Mouse (Mus musculus) heart, embryonic 11.5 days (tissue): ENCODE results near the gene P3h1. TPM values are rescaled to one million over a fixed set of nuclear protein-coding genes. Genes with fewer than 3 reads are reported as not detected.

Experiments used
- ATAC-seq: fragments of 200-750 bp; cut with Nextera tagmentation; replicated peaks from 2 replicates; pipeline ENCODE4 v1.8.0; 2017; ENCODE audit warnings: moderate library complexity; ENCODE audit not compliant: insufficient number of reproducible peaks, low FRiP score, low TSS enrichment
- H3K27ac ChIP-seq: fragments of 300-500 bp; sonication (generic); 2 replicates; pipeline ENCODE4 v1.5.1; 2014; ENCODE audit warnings: mild to moderate bottlenecking, low read depth, low read length
- H3K27me3 ChIP-seq: fragments of 300-500 bp; sonication (generic); 2 replicates; pipeline ENCODE4 v1.6.1; 2014; ENCODE audit warnings: mild to moderate bottlenecking, low read length, mixed read lengths; ENCODE audit not compliant: control insufficient read depth, insufficient read depth
- H3K36me3 ChIP-seq: fragments of 300-500 bp; sonication (generic); 2 replicates; pipeline ENCODE4 v1.6.1; 2014; ENCODE audit warnings: mild to moderate bottlenecking, low read length, moderate library complexity, mixed read lengths; ENCODE audit not compliant: control insufficient read depth, insufficient read depth
- H3K4me1 ChIP-seq: fragments of 300-500 bp; sonication (generic); 2 replicates; pipeline ENCODE4 v1.6.1; 2014; ENCODE audit warnings: low read length; ENCODE audit not compliant: control insufficient read depth, insufficient read depth
- H3K4me2 ChIP-seq: fragments of 300-500 bp; sonication (generic); 2 replicates; pipeline ENCODE4 v1.6.1; 2014; ENCODE audit warnings: mild to moderate bottlenecking, moderate library complexity
- H3K4me3 ChIP-seq: fragments of 300-500 bp; sonication (generic); 2 replicates; pipeline ENCODE4 v1.5.1; 2014; ENCODE audit warnings: low read depth, low read length
- H3K9ac ChIP-seq: fragments of 300-500 bp; sonication (generic); 2 replicates; pipeline ENCODE4 v1.6.1; 2014; ENCODE audit warnings: mild to moderate bottlenecking, low read depth, low read length, moderate library complexity
- H3K9me3 ChIP-seq: fragments of 300-500 bp; sonication (generic); replicated peaks from 2 replicates; pipeline ENCODE4 v1.6.1; 2016; ENCODE audit warnings: low read length; ENCODE audit not compliant: control insufficient read depth
- WGBS: fragments of 180-500 bp; shearing (Covaris S2); extraction: QIAGEN DNeasy Blood & Tissue Kit; methylation state at CpG from one replicate; pipeline ENCODE4 v1.1.7; 2014; ENCODE audit not compliant: insufficient replicate concordance; 5-methylcytosine and 5-hydroxymethylcytosine counted together
- polyA plus RNA-seq: library from polyadenylated mRNA; unstranded; fragments of >200 nt; fragmentation: Nextera tagmentation; extraction: Ambion mirVana; gene quantifications from 2 replicates; pipeline ENCODE4 v1.2.1, GENCODE M21; 2014

The P3h1 gene
- polyA plus RNA-seq, result 32.1 and 33.9 TPM in 2 replicates

- H3K4me3 ChIP-seq, result peak within 1 kb of the TSS; percentile 83
- H3K9ac ChIP-seq, result peak within 1 kb of the TSS; percentile 84
- peaks cover 6% of the 10 kb centered on the region; the same call in 1 of the 2 replicates for H3K36me3 ChIP-seq
- 0 out of 2 replicates have a peak within 1 kb of the TSS, but pooled peaks have one; percentile 29 for H3K27ac ChIP-seq
- WGBS, result under 1% methylated on average over 49 of the region's 71 CpGs
- peaks cover 8% of the 10 kb centered on the region for H3K4me1 ChIP-seq
- no peaks in the 10 kb centered on the region for H3K27me3 ChIP-seq
- no peaks in the 10 kb centered on the region for H3K9me3 ChIP-seq
- peak within 1 kb of the TSS; percentile 73 for H3K4me2 ChIP-seq
- ATAC-seq, result peak; percentile 95
Observed at GRCm38 (mm10) chr4:119232410-119233255, at the start of gene P3h1, which contains the start of gene AU022252. P3h1 (plus strand) TSS chr4:119232915. AU022252 (minus strand) TSS chr4:119232712.

GRCm38 (mm10) chr4:119183525-119183924 lies 49.2 kb upstream of the P3h1 start:
- 26% methylated on average over 1 of the region's 1 CpGs for WGBS
- H3K36me3 ChIP-seq, result no peaks in the 10 kb centered on the region

GRCm38 (mm10) chr4:119185771-119186170 lies 46.9 kb upstream of the P3h1 start:
- Histone ChIP-seq H3K27me3 (no peaks in the 10 kb centered on the region), H3K36me3 (no peaks in the 10 kb centered on the region), H3K4me2 (peak overlapping the region; percentile 1; the same call in 1 of the 2 replicates), H3K4me1 (no peaks in the 10 kb centered on the region; the same call in 1 of the 2 replicates), H3K4me3 (no peak overlapping the region), H3K27ac (no peak overlapping the region), H3K9me3 (no peaks in the 10 kb centered on the region), H3K9ac (no peak overlapping the region)
- WGBS, result 80% methylated on average over 4 of the region's 4 CpGs
- no peak for ATAC-seq

More at GRCm38 (mm10) chr4:119183525-119183924, 49.2 kb upstream of the P3h1 start:
- Histone ChIP-seq H3K9me3 (no peaks in the 10 kb centered on the region), H3K27me3 (no peaks in the 10 kb centered on the region), H3K4me2 (no peak overlapping the region), H3K4me3 (no peak overlapping the region), H3K9ac (no peak overlapping the region), H3K4me1 (no peaks in the 10 kb centered on the region; the same call in 1 of the 2 replicates), H3K27ac (no peak overlapping the region)
- no peak for ATAC-seq

- no peak for ATAC-seq
- Histone ChIP-seq H3K4me1 (no peaks in the 10 kb centered on the region; the same call in 1 of the 2 replicates), H3K9ac (peak overlapping the region; percentile 61), H3K27ac (peak overlapping the region; percentile 46), H3K9me3 (no peaks in the 10 kb centered on the region), H3K27me3 (no peaks in the 10 kb centered on the region), H3K4me3 (peak overlapping the region; percentile 35), H3K36me3 (no peaks in the 10 kb centered on the region), H3K4me2 (peak overlapping the region; percentile 51)
- WGBS, result 35% methylated on average over 11 of the region's 11 CpGs
Observed at GRCm38 (mm10) chr4:119188060-119188785, 44.5 kb upstream of the P3h1 start.

GRCm38 (mm10) chr4:119189392-119189791 lies 43.3 kb upstream of the P3h1 start:
- Histone ChIP-seq H3K4me3 (peak overlapping the region; percentile 34), H3K9me3 (no peaks in the 10 kb centered on the region), H3K4me2 (no peak overlapping the region), H3K4me1 (no peaks in the 10 kb centered on the region; the same call in 1 of the 2 replicates), H3K27ac (peak overlapping the region; percentile 70; the same call in 1 of the 2 replicates), H3K27me3 (no peaks in the 10 kb centered on the region), H3K36me3 (no peaks in the 10 kb centered on the region), H3K9ac (peak overlapping the region; percentile 54; the same call in 1 of the 2 replicates)
- no peak for ATAC-seq
- WGBS, result 75% methylated on average over 6 of the region's 6 CpGs

- peak within 1 kb of the TSS; percentile 35 for H3K4me3 ChIP-seq
Observed at GRCm38 (mm10) chr4:119189864-119190263, 42.9 kb upstream of the P3h1 start, which contains the start of gene Ermap. Ermap (minus strand) TSS chr4:119190011.

GRCm38 (mm10) chr4:119190618-119191017 lies 42.1 kb upstream of the P3h1 start:
- Histone ChIP-seq H3K4me3 (no peak overlapping the region), H3K27me3 (no peaks in the 10 kb centered on the region), H3K4me2 (peak overlapping the region; percentile 38), H3K9me3 (no peaks in the 10 kb centered on the region), H3K36me3 (no peaks in the 10 kb centered on the region), H3K9ac (no peak overlapping the region), H3K27ac (peak overlapping the region; percentile 78), H3K4me1 (no peaks in the 10 kb centered on the region; the same call in 1 of the 2 replicates)
- 66% methylated on average over 8 of the region's 8 CpGs for WGBS
- peak; percentile 44; the same call in 1 of the 2 replicates for ATAC-seq

More at GRCm38 (mm10) chr4:119189864-119190263, 42.9 kb upstream of the P3h1 start, which contains the start of gene Ermap:
- peak within 1 kb of the TSS; percentile 61; the same call in 1 of the 2 replicates for H3K9ac ChIP-seq
- WGBS, result 58% methylated on average over 6 of the region's 6 CpGs
- no peaks in the 10 kb centered on the region; the same call in 1 of the 2 replicates for H3K4me1 ChIP-seq
- H3K9me3 ChIP-seq, result no peaks in the 10 kb centered on the region
- ATAC-seq, result peak; percentile 85
- peak within 1 kb of the TSS; percentile 78 for H3K27ac ChIP-seq
- H3K4me2 ChIP-seq, result peak within 1 kb of the TSS; percentile 38
- no peaks in the 10 kb centered on the region for H3K36me3 ChIP-seq
- no peaks in the 10 kb centered on the region for H3K27me3 ChIP-seq

GRCm38 (mm10) chr4:119191273-119191672 lies 41.4 kb upstream of the P3h1 start:
- H3K4me2 ChIP-seq, result peak overlapping the region; percentile 34
- no peaks in the 10 kb centered on the region for H3K36me3 ChIP-seq
- H3K27me3 ChIP-seq, result no peaks in the 10 kb centered on the region
- no peak overlapping the region for H3K4me3 ChIP-seq
- 73% methylated on average over 3 of the region's 3 CpGs for WGBS
- H3K27ac ChIP-seq, result peak overlapping the region; percentile 78
- H3K9ac ChIP-seq, result no peak overlapping the region
- no peak for ATAC-seq
- no peaks in the 10 kb centered on the region for H3K9me3 ChIP-seq
- peaks cover 6% of the 10 kb centered on the region; the same call in 1 of the 2 replicates for H3K4me1 ChIP-seq
